Mouse (Mus musculus) liver, adult 2 months (tissue): ENCODE measurements around the gene Meis2.

Experiments
- CTCF ChIP-seq: fragments of 200-500 bp; IDR thresholded peaks from 2 replicates; pipeline ENCODE4 v1.5.1; 2011; ENCODE audit warnings: low read depth, low read length, control low read depth
- POLR2A ChIP-seq: fragments of 200-500 bp; IDR thresholded peaks from 2 replicates; pipeline ENCODE4 v1.6.1; 2011; ENCODE audit warnings: low read length, control low read depth; ENCODE audit not compliant: insufficient read depth; ENCODE audit errors: extremely low read depth

- TF ChIP-seq CTCF (no peak), POLR2A (no peak)
Measured at GRCm38 (mm10) chr2:115969201-115969600, 96.4 kb downstream of the Meis2 start.
